Mouse (Mus musculus) adrenal gland, postnatal 10 days (tissue): ENCODE data around the gene Vps26a. TPM values are rescaled to one million over a fixed set of nuclear protein-coding genes. Genes with fewer than 3 reads are reported as not detected.

ENCODE experiments used
- DNase-seq: peaks from one replicate; pipeline ENCODE4 v3.0.0; 2021; ENCODE audit warnings: mixed read lengths
- long read RNA-seq, 2 experiments: library from polyadenylated mRNA; stranded (forward); transcript quantifications; one replicate each; pipeline ENCODE4 v2.0.0; 2021
- total RNA-seq, 2 experiments: library from RNA; stranded (reverse); gene quantifications; 2 replicates each; pipeline ENCODE4 v1.2.3; 2021

Vps26a gene
- 10 to 100 TPM; 42.9 to 48.3 TPM for total RNA-seq
- long read RNA-seq, experiment 1, transcript Vps26a-202 (9 exons, 2,597 nt), result major isoform, 95 of 111 reads
- long read RNA-seq, experiment 1, partial matches to known transcripts, result 2 of 111 reads
- long read RNA-seq, experiment 1, other reads (novel, unspliced or antisense), result 14 of 111 reads
- long read RNA-seq, experiment 2, transcript Vps26a-202 (9 exons, 2,597 nt), result major isoform, 75 of 87 reads
- long read RNA-seq, experiment 2, partial matches to known transcripts, result 6 of 87 reads
- long read RNA-seq, experiment 2, other reads (novel, unspliced or antisense), result 5 of 87 reads

- peak; percentile 100 for DNase-seq
Observed at GRCm38 (mm10) chr10:62486618-62487415, at the start of gene Vps26a. TSS of gene Vps26a (minus strand) at chr10:62486805.

DNA sequence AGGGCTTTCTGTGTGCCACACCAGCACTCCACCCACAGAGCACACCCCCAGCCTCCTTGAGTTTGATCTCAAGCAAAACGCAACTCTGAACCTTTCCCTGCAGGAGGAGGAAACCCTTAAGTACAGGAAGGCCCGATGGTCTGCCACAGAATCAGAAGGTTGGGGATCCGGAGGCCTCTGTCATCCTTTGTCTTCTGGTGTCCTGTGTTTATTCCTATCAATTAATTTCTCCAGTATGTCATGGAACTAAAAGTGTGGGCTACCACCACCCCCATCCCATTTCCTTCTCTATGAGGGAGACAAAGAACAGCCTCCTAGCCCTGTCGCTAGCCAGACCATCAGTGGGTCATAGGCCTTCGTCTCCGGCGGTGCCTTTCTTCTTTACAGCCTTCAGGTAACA lies 47.9 kb upstream of the Vps26a start:
- no peak for DNase-seq

DNA sequence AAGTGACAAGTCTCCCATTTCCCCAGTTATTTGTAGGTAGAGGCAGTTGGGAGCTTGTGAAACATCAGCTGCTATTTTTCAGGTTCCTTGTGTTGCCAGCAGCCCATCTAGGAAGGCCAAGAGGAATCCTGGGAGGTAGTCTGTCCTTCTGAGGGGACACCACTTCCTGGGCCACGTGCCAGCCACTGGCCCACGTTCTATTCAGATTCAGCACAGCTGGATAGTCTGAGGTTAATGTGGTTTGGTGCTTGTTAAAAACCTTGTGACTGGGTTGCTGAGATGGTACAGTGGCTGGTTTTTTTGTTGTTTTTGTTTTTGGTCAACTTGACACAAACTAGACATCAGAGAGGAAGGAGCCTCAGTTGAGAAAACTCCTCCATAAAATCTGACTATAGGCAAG lies 46.2 kb upstream of the Vps26a start:
- no peak for DNase-seq

DNA sequence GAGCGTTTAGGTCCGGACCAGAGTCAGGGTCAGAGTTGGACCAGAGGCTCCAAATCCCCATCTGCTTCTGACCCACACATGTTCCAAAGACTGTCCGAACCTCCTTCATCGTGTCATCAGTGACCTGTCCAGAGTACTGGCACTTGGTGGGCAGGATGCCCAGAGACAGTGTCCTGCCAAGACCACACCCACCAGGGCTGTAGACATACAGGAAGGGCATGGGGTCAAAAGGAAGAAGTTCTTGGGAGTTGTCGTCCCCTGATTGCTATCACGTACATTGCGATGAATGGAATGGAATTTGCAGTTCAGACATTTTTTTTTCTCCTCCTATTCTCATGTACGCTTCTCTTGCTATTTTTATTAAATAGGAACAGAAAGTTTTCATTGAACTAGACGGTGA lies 43.6 kb upstream of the Vps26a start:
- DNase-seq, result peak; percentile 57

DNA sequence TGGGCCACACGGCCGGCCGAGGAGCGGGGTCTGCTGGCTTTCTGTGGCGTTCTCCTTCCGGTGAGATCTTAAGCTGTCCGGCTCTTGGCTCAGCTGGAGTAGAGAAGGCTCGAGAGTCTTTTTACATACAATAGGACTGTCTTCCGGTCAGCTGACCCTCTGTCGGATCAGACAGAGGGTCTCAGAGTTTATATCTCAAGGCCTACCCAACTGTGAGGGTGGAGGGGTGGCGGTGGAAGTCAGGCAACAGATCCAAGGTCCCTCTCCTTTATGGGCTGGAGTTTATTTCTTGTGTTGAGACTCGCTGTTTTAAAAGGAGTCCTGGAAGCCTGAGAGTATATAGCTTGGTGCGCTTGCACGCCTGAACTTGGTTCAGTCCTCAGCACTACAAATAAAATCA lies 40.7 kb upstream of the Vps26a start, which contains the start of gene Srgn:
Gene Srgn, minus strand, starts transcription at position 101 of the 400 bp plus-strand sequence.
- DNase-seq, result no peak

- DNase-seq, result no peak
Observed at GRCm38 (mm10) chr10:62522346-62522950, 35.8 kb upstream of the Vps26a start.

DNA sequence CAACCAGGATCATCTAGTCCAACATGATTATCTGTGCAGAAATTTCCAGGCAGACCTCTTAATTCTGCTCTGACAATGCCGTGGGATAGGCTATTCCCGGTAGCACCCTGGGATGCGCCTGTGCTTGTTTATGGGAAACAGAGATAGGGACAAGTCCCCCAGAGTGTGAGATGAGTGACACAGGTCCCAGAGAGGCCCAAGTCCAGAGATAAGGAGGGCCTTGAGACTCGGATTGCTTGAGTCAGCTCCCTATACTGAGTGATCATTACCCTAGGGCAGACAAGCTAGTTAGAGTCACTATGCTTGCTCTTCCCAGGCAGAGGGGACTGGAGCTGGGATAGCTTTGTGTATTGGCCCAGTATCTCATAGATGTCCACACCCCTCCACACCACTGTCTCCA lies 35.2 kb upstream of the Vps26a start:
- DNase-seq, result no peak

DNA sequence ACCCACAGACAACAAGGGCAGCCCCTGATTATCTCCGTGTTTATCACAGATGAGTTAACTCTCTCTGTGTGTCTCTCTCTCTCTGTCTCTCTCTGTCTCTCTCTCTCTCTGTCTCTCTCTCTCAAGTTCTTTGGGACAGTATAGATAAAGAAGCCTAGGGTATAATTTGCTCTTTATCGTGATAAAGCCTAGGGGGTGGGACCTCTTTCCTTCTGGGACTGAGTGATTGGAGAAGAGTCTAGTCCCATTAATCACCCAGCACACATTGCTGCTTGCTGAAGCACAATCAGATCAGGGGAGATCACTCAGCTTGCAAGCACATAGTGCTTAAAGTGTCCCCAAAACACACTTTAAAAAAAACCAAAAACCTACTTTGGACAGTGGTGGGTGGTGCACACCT lies 34.3 kb upstream of the Vps26a start:
- DNase-seq, result no peak

DNA sequence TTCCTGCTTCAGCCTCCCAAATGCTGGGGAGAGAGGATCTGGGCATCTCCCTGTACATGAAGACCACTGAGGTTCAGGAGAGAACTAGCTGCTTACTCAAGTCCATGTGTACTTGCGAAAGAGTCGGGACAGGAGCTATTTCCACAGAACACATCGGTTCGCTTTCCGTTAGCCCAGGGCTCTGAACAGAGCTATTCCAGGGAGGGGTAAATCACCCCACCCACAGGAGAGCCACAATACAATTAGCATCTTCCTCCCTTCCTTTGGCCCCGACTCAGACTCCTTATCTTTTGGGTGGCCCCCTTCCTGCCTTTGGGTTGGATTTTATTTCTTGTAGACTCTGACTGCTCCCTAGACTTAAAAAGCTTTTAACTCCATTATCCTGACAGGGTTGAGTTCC lies 30.9 kb upstream of the Vps26a start:
- DNase-seq, result no peak

- DNase-seq, result no peak
Observed at GRCm38 (mm10) chr10:62512855-62513254, 26.2 kb upstream of the Vps26a start.

- DNase-seq, result no peak
Observed at GRCm38 (mm10) chr10:62511528-62511927, 24.9 kb upstream of the Vps26a start.

DNA sequence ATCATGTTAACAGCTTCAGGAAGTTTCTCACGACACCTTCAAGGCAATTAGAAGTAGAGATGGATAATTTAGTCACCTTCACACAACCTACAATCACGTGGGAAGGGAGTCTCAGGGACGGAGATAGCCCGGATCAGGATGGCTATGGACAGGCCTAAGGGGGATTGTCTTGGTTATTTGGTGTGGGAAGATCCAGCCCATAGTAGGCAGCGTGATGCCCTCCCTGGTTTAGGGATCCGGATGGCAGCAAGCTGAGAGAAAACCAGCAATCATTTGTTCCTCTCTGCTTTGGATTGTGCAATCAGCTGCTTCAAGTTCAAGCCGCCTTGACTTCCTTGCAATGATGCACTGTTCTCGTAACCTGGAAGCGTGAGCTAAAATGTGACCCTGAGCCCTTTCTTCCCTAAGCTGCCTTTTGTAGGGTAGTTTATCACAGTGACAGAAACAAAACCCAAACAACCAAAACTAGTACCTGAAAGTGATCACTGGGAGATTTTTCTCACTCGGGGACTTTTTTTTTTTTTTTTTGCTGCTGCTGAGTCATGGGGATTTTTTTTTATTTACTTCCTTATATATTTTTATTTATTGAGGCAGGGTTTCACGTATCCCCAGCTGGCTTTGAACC lies 22.5 kb upstream of the Vps26a start:
- no peak for DNase-seq

GRCm38 (mm10) chr10:62508459-62508858 lies 21.9 kb upstream of the Vps26a start:
- DNase-seq, result peak; percentile 37

GRCm38 (mm10) chr10:62507591-62508308 lies 21.1 kb upstream of the Vps26a start:
- DNase-seq, result peak; percentile 53

GRCm38 (mm10) chr10:62507071-62507470 lies 20.5 kb upstream of the Vps26a start:
- DNase-seq, result no peak

- DNase-seq, result no peak
Observed at GRCm38 (mm10) chr10:62506019-62506556, 19.5 kb upstream of the Vps26a start.

DNA sequence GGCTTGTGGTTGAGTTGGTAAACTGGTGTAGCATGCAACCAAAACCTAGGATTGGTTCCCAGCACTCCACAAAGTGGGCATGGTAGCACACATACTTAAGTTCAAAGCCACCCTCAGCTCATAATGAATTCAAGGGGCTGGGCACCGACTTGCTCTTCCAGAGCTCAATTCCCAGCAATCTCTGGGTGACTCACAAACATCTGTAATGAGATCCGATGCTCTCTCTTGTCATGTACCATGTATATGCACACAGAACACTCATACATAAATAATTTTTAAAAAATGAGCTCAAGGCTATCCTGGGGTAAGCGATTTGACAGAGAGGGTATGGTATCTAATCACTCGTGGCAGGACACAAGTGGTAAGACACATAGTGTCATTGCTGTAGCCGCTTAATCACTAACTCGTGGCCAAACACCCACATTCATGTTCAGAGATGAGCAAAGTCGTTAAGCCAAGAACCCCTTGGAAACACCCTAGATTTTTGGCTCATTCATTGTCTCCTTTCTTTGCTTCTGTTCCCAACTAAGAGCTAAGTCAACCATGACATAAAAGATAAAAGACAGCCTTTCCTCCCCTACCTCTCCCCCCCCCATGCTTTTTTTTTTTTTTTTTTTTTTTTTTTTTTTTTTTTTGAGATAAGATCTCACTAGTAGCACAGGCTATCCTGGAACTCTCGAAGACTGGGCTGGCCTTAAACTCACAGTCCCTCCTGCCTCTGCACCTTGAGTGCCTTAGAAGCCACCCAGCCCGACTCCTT lies 18.8 kb upstream of the Vps26a start:
- DNase-seq, result no peak

DNA sequence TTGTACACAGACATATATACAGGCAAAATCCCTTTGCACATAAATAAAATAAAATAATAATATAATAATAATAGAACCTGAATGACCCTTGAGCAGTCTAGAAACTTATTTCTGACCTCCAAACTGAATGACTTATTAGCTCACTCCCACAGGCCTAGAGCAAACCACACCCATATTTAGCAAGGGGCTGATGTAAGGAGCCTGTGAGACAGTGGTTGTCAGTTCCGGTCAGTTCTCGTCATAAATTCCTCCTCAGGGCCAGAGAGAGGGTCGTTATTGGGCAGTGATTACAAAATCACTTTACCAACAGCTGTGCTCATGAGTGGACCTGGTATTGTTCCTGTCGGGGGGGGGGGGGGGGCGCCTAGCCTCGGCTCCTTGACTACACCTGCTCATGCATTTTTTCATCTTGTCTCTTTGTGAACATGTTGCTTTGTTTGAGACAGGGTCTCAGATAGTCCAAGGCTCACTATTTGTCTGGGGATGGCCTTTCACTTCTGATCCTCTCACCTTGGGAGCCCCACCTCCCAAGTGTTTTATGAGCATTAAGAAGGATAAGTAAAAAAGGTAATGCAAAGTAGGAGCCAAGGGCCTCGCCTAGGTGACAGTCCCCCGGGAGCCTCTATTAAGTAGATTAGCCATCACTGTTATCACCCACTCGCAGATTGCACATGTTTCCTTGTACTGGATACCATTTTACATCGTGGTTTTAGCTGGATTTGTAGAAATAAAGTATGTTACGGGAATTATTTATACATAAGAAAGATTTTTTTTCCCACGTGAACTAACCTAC lies 17.4 kb upstream of the Vps26a start:
- DNase-seq, result no peak

- DNase-seq, result no peak
Observed at GRCm38 (mm10) chr10:62503353-62503752, 16.7 kb upstream of the Vps26a start.

- DNase-seq, result no peak
Observed at GRCm38 (mm10) chr10:62501951-62502350, 15.3 kb upstream of the Vps26a start.
